Mouse (Mus musculus) hindbrain, postnatal 0 days (tissue): ENCODE measurements around the gene Parva. TPM values are rescaled to one million over a fixed set of nuclear protein-coding genes. Genes with fewer than 3 reads are reported as not detected.

Experiments used
- ATAC-seq: fragments of 200-750 bp; cut with Nextera tagmentation; 2 replicates; pipeline ENCODE4 v1.8.0; 2017; ENCODE audit warnings: mild to moderate bottlenecking, moderate TSS enrichment, moderate library complexity
- DNase-seq: peaks from one replicate; pipeline ENCODE4 v3.0.0-alpha.2; 2015; ENCODE audit warnings: low spot score
- H3K27ac ChIP-seq: fragments of 300-500 bp; sonication (generic); 2 replicates; pipeline ENCODE4 v1.5.1; 2014; ENCODE audit warnings: mild to moderate bottlenecking
- H3K27me3 ChIP-seq: fragments of 300-500 bp; sonication (generic); 2 replicates; pipeline ENCODE4 v1.6.1; 2014; ENCODE audit warnings: low read length, mixed read lengths; ENCODE audit not compliant: insufficient read depth
- H3K36me3 ChIP-seq: fragments of 300-500 bp; sonication (generic); 2 replicates; pipeline ENCODE4 v1.6.1; 2014; ENCODE audit warnings: low read length, mixed read lengths; ENCODE audit not compliant: insufficient read depth
- H3K4me1 ChIP-seq: fragments of 300-500 bp; sonication (generic); 2 replicates; pipeline ENCODE4 v1.6.1; 2014; ENCODE audit warnings: antibody characterized with exemption, low read length, mixed read lengths; ENCODE audit not compliant: insufficient read depth
- H3K4me2 ChIP-seq: fragments of 300-500 bp; sonication (generic); 2 replicates; pipeline ENCODE4 v1.6.1; 2014; ENCODE audit warnings: low read depth, mild to moderate bottlenecking, low read length, moderate library complexity, mixed read lengths
- H3K4me3 ChIP-seq: fragments of 300-500 bp; sonication (generic); 2 replicates; pipeline ENCODE4 v1.5.1; 2014; ENCODE audit warnings: low read length
- H3K9ac ChIP-seq: fragments of 300-500 bp; sonication (generic); replicated peaks from 2 replicates; pipeline ENCODE4 v1.6.1; 2014; ENCODE audit warnings: mild to moderate bottlenecking, low read length, moderate library complexity, mixed read lengths
- H3K9me3 ChIP-seq: fragments of 300-500 bp; sonication (generic); 2 replicates; pipeline ENCODE4 v1.6.1; 2016; ENCODE audit warnings: low read length, mixed read lengths
- CTCF ChIP-seq: IDR thresholded peaks from 2 replicates; pipeline ENCODE4 v1.5.1; 2016; ENCODE audit warnings: antibody characterized with exemption, control low read depth, low read depth
- WGBS: fragments of 180-500 bp; shearing (Covaris S2); extraction: QIAGEN DNeasy Blood & Tissue Kit; methylation state at CpG from one replicate; pipeline ENCODE4 v1.1.7; 2014; 5-methylcytosine and 5-hydroxymethylcytosine counted together
- polyA plus RNA-seq: library from polyadenylated mRNA; unstranded; fragments of >200 nt; fragmentation: Nextera tagmentation; extraction: Ambion mirVana; gene quantifications from 2 replicates; pipeline ENCODE4 v1.2.1, GENCODE M21; 2015
- total RNA-seq: library from RNA; depleted of rRNA; stranded (reverse); fragments of >200 nt; gene quantifications from 2 replicates; pipeline ENCODE4 v1.2.3, GENCODE M21; 2014; rRNA removed

The Parva gene
- total RNA-seq (34.0 and 35.9 TPM in 2 replicates), polyA plus RNA-seq (26.3 and 28.8 TPM in 2 replicates)

- Histone ChIP-seq H3K9ac (peak within 1 kb of the TSS; percentile 74), H3K9me3 (no peaks in the 10 kb centered on the region), H3K4me3 (peak within 1 kb of the TSS; percentile 68), H3K36me3 (no peaks in the 10 kb centered on the region), H3K27me3 (no peaks in the 10 kb centered on the region), H3K4me2 (peak within 1 kb of the TSS; percentile 97), H3K27ac (peak within 1 kb of the TSS; percentile 88), H3K4me1 (peaks cover 4% of the 10 kb centered on the region; the same call in 1 of the 2 replicates)
- DNase-seq, result peak; percentile 77
- ATAC-seq, result peak; percentile 84
- under 1% methylated on average over 48 of the region's 49 CpGs for WGBS
- no peak for TF ChIP-seq CTCF
Measured at GRCm38 (mm10) chr7:112427357-112428157, at the start of gene Parva. Gene Parva, plus strand, starts transcription at chr7:112427505.

GRCm38 (mm10) chr7:112378056-112378455, 49.2 kb upstream of the Parva start:
- ATAC-seq, result no peak
- H3K27me3 ChIP-seq, result no peaks in the 10 kb centered on the region
- no peak for TF ChIP-seq CTCF
- no peak for DNase-seq
- no peaks in the 10 kb centered on the region for H3K36me3 ChIP-seq
- H3K4me3 ChIP-seq, result no peak overlapping the region
- no peak overlapping the region for H3K4me2 ChIP-seq
- H3K9me3 ChIP-seq, result no peaks in the 10 kb centered on the region
- H3K9ac ChIP-seq, result no peak overlapping the region
- 88% methylated on average over 5 of the region's 5 CpGs for WGBS
- no peaks in the 10 kb centered on the region for H3K4me1 ChIP-seq
- no peak overlapping the region for H3K27ac ChIP-seq

- ATAC-seq (no peak), DNase-seq (no peak)
- Histone ChIP-seq H3K4me2 (no peak overlapping the region), H3K9ac (no peak overlapping the region), H3K36me3 (no peaks in the 10 kb centered on the region), H3K4me3 (no peak overlapping the region), H3K27ac (no peak overlapping the region), H3K9me3 (no peaks in the 10 kb centered on the region), H3K4me1 (no peaks in the 10 kb centered on the region), H3K27me3 (no peaks in the 10 kb centered on the region)
- no peak for TF ChIP-seq CTCF
- 78% methylated on average over 5 of the region's 5 CpGs for WGBS
Measured at GRCm38 (mm10) chr7:112378476-112378875, 48.8 kb upstream of the Parva start.

GRCm38 (mm10) chr7:112386521-112386920, 40.8 kb upstream of the Parva start:
- DNase-seq, result no peak
- H3K4me3 ChIP-seq, result no peak overlapping the region

GRCm38 (mm10) chr7:112387876-112388275, 39.4 kb upstream of the Parva start:
- WGBS, result 85% methylated on average over 5 of the region's 5 CpGs
- no peak overlapping the region for H3K9ac ChIP-seq

More at GRCm38 (mm10) chr7:112386521-112386920, 40.8 kb upstream of the Parva start:
- Histone ChIP-seq H3K4me1 (peaks cover 17% of the 10 kb centered on the region), H3K27ac (no peak overlapping the region), H3K27me3 (no peaks in the 10 kb centered on the region), H3K9me3 (no peaks in the 10 kb centered on the region), H3K9ac (no peak overlapping the region), H3K4me2 (no peak overlapping the region), H3K36me3 (no peaks in the 10 kb centered on the region)
- no peak for TF ChIP-seq CTCF
- ATAC-seq, result no peak
- WGBS, result 72% methylated on average over 5 of the region's 5 CpGs

GRCm38 (mm10) chr7:112388363-112388875, 38.9 kb upstream of the Parva start:
- no peak for TF ChIP-seq CTCF
- DNase-seq, result no peak

More at GRCm38 (mm10) chr7:112387876-112388275, 39.4 kb upstream of the Parva start:
- no peak overlapping the region for H3K4me2 ChIP-seq
- peaks cover 17% of the 10 kb centered on the region for H3K4me1 ChIP-seq
- ATAC-seq (no peak), DNase-seq (no peak)
- H3K27ac ChIP-seq, result no peak overlapping the region
- TF ChIP-seq CTCF, result no peak
- H3K36me3 ChIP-seq, result no peaks in the 10 kb centered on the region
- H3K9me3 ChIP-seq, result no peaks in the 10 kb centered on the region
- H3K4me3 ChIP-seq, result no peak overlapping the region
- no peaks in the 10 kb centered on the region for H3K27me3 ChIP-seq

More at GRCm38 (mm10) chr7:112388363-112388875, 38.9 kb upstream of the Parva start:
- no peaks in the 10 kb centered on the region for H3K36me3 ChIP-seq
- WGBS, result 90% methylated on average over 5 of the region's 5 CpGs
- no peak overlapping the region for H3K4me2 ChIP-seq
- no peak overlapping the region for H3K4me3 ChIP-seq
- ATAC-seq, result no peak
- no peaks in the 10 kb centered on the region for H3K27me3 ChIP-seq
- no peak overlapping the region for H3K9ac ChIP-seq
- H3K9me3 ChIP-seq, result no peaks in the 10 kb centered on the region
- no peak overlapping the region for H3K27ac ChIP-seq
- peaks cover 17% of the 10 kb centered on the region for H3K4me1 ChIP-seq
